Mouse (Mus musculus): ENCODE results near the gene Hacd2.

- no peak for TF ChIP-seq TCF12 (IDR thresholded peaks at IDR 0.05; ENCODE audit: insufficient read depth, poor library complexity, severe bottlenecking)
- no peak for TF ChIP-seq CEBPB (IDR thresholded peaks at IDR 0.05; ENCODE audit: insufficient read depth, poor library complexity, severe bottlenecking)
- no peak for TF ChIP-seq MAX (IDR thresholded peaks at IDR 0.05; ENCODE audit: low read depth)
- no peak for TF ChIP-seq TCF3 (IDR thresholded peaks at IDR 0.05; ENCODE audit: insufficient read length, low read depth)
These were observed 23.2 kb upstream of the Hacd2 start for GRCm38 (mm10) chr16:34999016-34999415.
